Mouse (Mus musculus) lung, postnatal 10 days (tissue): ENCODE results near the gene Ubtfl1.
A peak's percentile ranks its signal among the peaks of the same experiment; 100 is the strongest.
"Not testable (repeated sequence)": the region's sequence is repeated elsewhere in the genome, so short reads cannot be mapped to it uniquely, and the experiment has no call there.

Experiments
- DNase-seq: peaks from one replicate; pipeline ENCODE4 v3.0.0; 2021

The Ubtfl1 gene

DNA sequence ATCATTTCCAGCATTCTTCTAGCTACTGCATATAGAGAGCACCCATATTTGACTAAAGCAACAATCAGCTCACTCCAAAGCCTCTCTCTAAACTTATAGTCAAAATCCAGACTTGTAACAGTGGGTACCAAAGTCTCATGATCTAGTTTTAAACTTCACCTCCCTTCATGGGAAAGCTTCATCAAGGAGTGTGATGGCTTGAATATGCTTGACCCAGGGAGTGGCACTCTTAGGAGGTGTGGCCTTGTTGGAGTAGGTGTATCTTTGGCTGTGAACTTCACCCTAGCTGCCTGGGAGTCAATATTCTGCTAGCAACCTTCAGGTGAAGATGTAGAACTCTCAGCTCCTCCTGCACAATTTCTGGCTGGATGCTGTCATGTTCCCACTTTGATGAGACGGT lies at the start of gene Ubtfl1:
Gene Ubtfl1, plus strand, starts transcription at position 301 of the 400 bp plus-strand sequence.
- DNase-seq, result no peak

DNA sequence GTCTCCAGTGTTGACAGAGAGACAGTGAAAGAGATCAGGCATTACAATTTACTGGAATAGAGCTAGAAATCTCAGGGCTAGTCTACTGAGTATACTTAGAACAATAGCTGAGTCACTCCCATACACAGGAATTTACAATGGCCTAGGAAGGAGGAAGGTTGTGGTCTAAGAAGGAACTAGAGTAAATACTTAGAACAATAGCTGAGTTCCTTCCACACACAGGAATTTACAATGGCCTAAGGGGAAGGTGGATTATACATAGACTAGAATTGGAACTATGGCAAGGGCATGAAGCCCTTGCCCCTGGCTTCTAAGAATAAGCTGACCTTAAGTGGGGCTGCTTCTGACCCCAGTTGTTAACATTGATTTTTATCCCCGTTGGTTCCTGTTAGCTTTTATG lies 31.2 kb upstream of the Ubtfl1 start:
- not testable (repeated sequence) for DNase-seq

GRCm38 (mm10) chr9:18385782-18386181 lies 18.4 kb upstream of the Ubtfl1 start:
- DNase-seq, result peak; percentile 11

GRCm38 (mm10) chr9:18399629-18400028 lies 4.6 kb upstream of the Ubtfl1 start:
- no peak for DNase-seq

DNA sequence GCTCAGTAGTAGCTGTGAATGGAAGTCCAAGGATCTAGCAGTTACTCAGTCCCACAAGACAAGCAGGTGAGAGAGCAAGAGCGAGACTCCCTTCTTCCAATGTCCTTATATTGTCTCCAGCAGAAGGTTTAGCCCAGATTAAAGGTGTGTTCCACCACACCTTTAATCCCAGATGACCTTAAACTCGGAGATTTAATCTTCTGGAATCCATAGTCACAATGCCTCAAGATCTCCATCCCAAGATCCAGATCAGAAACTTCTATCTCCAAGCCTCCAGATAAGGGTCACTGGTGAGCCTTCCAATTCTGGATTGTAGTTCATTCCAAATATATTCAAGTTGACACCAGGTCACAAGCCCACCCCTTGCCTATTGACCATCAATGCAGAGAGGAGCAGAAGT lies 1.3 kb upstream of the Ubtfl1 start, which contains the start of gene Naalad2:
Gene Naalad2, minus strand, starts transcription at position 101 of the 400 bp plus-strand sequence.
- DNase-seq, result not testable (repeated sequence)

GRCm38 (mm10) chr9:18412371-18412770 lies 8.2 kb downstream of the Ubtfl1 start:
- DNase-seq, result not testable (repeated sequence)

- DNase-seq, result no peak
These were observed 26.1 kb downstream of the Ubtfl1 start, which contains the start of gene Mbd3l2 for GRCm38 (mm10) chr9:18430354-18430753. Mbd3l2 (plus strand) TSS chr9:18430654.

- peak; percentile 17 for DNase-seq
These were observed 27.5 kb downstream of the Ubtfl1 start for GRCm38 (mm10) chr9:18431687-18432086.

- DNase-seq, result no peak
These were observed 52.3 kb downstream of the Ubtfl1 start for GRCm38 (mm10) chr9:18456520-18456919.
